Mouse (Mus musculus): ENCODE data around the gene Hsp90ab1.

DNA sequence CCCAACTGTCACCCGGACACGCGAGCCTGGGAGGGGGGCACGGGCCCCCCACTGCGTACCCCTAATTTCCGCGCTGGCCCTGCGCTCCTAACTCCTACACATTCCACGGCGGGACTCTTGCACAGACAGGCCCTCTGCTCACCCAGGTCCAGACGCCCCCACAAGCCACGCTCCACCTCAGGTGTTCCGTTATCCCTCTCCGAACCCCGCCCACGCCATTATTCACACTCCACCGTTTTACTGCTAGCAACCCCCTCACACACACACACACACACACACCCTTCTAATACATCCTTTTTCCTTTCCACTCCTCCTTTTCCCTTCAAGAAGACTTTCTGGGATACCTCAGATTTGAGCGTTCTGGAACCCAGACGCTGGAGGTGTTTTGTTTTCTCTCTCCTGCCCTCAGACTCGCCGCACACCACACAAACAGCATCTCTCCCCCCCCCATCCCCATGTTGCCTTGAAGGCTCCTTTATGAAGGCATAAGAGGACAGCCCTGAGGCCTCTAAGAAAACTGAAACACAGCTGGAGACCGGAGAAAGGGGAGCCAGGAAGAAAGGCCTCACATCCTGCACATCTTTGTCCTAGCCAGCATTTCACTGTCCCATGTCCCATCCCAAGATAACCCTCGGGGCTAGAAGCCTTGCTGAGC is 22.8 kb upstream of the Hsp90ab1 start:
- no peak for TF ChIP-seq POLR2A (IDR thresholded peaks at IDR 0.05; ENCODE audit: insufficient read length, low read depth)
- TF ChIP-seq MYOG (IDR thresholded peaks at IDR 0.05; ENCODE audit: control insufficient read depth in 1 of 3, insufficient read depth in 1 of 3, insufficient read length in 2 of 3, low read depth in 2 of 3), result peak in 1 of 3 experiments; percentile 9
- TF ChIP-seq CEBPB (IDR thresholded peaks at IDR 0.05; ENCODE audit: insufficient read depth, poor library complexity, severe bottlenecking), result no peak
- no peak for TF ChIP-seq E2F4 (IDR thresholded peaks at IDR 0.05; ENCODE audit: insufficient read depth)
- TF ChIP-seq MYOD1 (IDR thresholded peaks at IDR 0.05; ENCODE audit: control insufficient read depth in 1 of 3, insufficient read length in 2 of 3, low read depth in 2 of 3), result peak in 1 of 3 experiments; percentile 15
- no peak for TF ChIP-seq USF1 (IDR thresholded peaks at IDR 0.05; ENCODE audit: low read depth)
